Mouse (Mus musculus) liver, postnatal 0 days (tissue): ENCODE results near the gene Serpina3j.

ENCODE experiments used
- CTCF ChIP-seq: sonication (generic); IDR thresholded peaks from 2 replicates; pipeline ENCODE4 v1.5.1; 2016; ENCODE audit warnings: antibody characterized with exemption, low read depth
- EP300 ChIP-seq: IDR thresholded peaks from 2 replicates; pipeline ENCODE4 v1.6.1; 2016; ENCODE audit warnings: antibody characterized with exemption, low read depth, mild to moderate bottlenecking

GRCm38 (mm10) chr12:104283380-104283779 lies 31.0 kb upstream of the Serpina3j start:
- no peak for TF ChIP-seq EP300
- no peak for TF ChIP-seq CTCF
